Mouse (Mus musculus): ENCODE measurements around the gene Vkorc1l1. TPM values are rescaled to one million over a fixed set of nuclear protein-coding genes. Genes with fewer than 3 reads are reported as not detected.
"Not testable (repeated sequence)": the region's sequence is repeated elsewhere in the genome, so short reads cannot be mapped to it uniquely, and the experiment has no call there.

Vkorc1l1 gene
- polyA plus RNA-seq, 1 experiment from 2014 or later = 20.7 TPM

DNA sequence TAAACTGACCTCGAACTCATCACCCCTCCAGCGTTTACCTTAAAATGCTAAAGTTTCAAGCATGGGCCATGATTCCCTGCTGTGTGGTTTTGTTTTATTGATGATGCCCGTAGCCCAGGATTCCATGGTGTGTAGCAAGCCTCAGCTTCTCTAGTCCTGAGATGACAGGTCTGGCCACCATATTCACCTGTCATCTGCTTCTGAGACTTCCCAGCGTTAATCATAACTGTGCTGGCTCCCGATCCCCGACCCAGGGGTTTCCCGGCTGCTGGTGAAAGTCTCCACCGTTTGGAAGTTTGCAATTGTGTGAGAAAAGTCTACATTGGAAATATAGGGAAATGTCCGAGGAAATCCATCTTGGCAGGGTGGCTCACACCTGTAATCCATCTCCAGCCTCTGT is 32.6 kb upstream of the Vkorc1l1 start:
- Histone ChIP-seq H3K9ac (ENCODE audit: low read depth, low read length) (peak overlapping the region; percentile 74), H3K27ac (peak overlapping the region; percentile 95), H3K27me3 (ENCODE audit: insufficient read depth, low read length) (no peaks in the 10 kb centered on the region), H3K4me2 (ENCODE audit: low read length) (peak overlapping the region; percentile 94), H3K4me3 (replicated peaks; ENCODE audit: low read depth, low read length) (peak overlapping the region; percentile 63; the same call in 1 of the 2 replicates), H3K9me3 (replicated peaks; ENCODE audit: low read length) (no peaks in the 10 kb centered on the region), H3K36me3 (ENCODE audit: insufficient read depth, low read length) (no peaks in the 10 kb centered on the region), H3K4me1 (replicated peaks; ENCODE audit: insufficient read depth, low read length) (no peaks in the 10 kb centered on the region)
- ATAC-seq (replicated peaks; ENCODE audit: low FRiP score, low read depth) = no peak
- WGBS = 71% methylated on average over 9 of the region's 9 CpGs
- TF ChIP-seq CTCF (IDR thresholded peaks at IDR 0.05; ENCODE audit: low read depth) = no peak
- no peak for DNase-seq (ENCODE audit: low spot score)

DNA sequence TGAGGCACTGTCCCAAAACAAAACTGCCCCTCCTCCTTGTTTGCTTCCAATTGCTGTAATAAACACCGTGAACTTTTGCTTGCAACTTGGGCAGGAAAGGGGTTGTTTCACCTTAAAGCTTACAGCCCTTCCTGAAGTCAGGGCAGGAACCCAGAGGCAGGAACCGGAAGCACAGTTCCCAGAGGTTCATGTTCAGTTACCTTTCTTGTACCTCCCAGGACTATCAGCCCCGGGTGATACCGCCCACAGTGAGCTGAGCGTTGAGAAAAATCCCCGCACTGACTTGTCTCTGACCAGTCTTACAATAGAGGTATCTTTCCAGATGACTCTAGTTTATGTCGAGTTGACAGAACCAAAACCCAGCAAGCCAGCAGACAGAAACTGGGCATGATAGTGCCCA is 32.2 kb upstream of the Vkorc1l1 start:
- no peak for TF ChIP-seq CTCF (IDR thresholded peaks at IDR 0.05; ENCODE audit: low read depth)
- H3K9ac ChIP-seq (ENCODE audit: low read depth, low read length) = no peak overlapping the region

DNA sequence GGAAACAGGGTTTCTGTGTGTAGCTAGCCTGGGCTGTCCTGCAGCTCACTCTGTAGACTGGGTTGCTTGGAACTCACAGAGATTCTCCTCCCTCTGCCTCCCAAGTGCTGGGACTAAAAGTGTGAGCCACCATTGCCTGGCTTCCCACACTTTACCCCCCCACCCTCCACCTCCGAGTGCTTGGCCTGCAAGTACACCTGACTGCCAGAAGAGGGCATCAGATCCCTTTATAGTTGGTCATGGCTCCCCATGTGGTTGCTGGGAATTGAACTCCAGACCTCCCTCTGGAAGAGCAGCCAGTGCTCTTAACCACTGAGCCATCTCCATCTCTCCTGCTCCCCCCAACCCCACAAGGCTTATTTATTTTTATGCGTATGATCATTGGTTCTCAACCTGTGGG is 27.7 kb upstream of the Vkorc1l1 start:
- no peak overlapping the region for H3K27ac ChIP-seq
- DNase-seq (ENCODE audit: low spot score) (no peak), ATAC-seq (replicated peaks; ENCODE audit: low FRiP score, low read depth) (no peak)
- no peaks in the 10 kb centered on the region for H3K4me1 ChIP-seq (replicated peaks; ENCODE audit: insufficient read depth, low read length)
- no peaks in the 10 kb centered on the region for H3K36me3 ChIP-seq (ENCODE audit: insufficient read depth, low read length)
- 36% methylated on average over 2 of the region's 2 CpGs for WGBS
- no peaks in the 10 kb centered on the region for H3K9me3 ChIP-seq (replicated peaks; ENCODE audit: low read length)
- TF ChIP-seq CTCF (IDR thresholded peaks at IDR 0.05; ENCODE audit: low read depth) = peak; percentile 71
- H3K27me3 ChIP-seq (ENCODE audit: insufficient read depth, low read length) = no peaks in the 10 kb centered on the region
- no peak overlapping the region for H3K9ac ChIP-seq (ENCODE audit: low read depth, low read length)
- no peak overlapping the region for H3K4me3 ChIP-seq (replicated peaks; ENCODE audit: low read depth, low read length)
- H3K4me2 ChIP-seq (ENCODE audit: low read length) = no peak overlapping the region

More for the DNA sequence above, 32.2 kb upstream of the Vkorc1l1 start:
- no peak overlapping the region for H3K27ac ChIP-seq
- no peak for ATAC-seq (replicated peaks; ENCODE audit: low FRiP score, low read depth)
- DNase-seq (ENCODE audit: low spot score) = no peak
- 73% methylated on average over 7 of the region's 7 CpGs for WGBS
- no peak overlapping the region for H3K4me2 ChIP-seq (ENCODE audit: low read length)
- no peaks in the 10 kb centered on the region for H3K4me1 ChIP-seq (replicated peaks; ENCODE audit: insufficient read depth, low read length)
- H3K27me3 ChIP-seq (ENCODE audit: insufficient read depth, low read length) = no peaks in the 10 kb centered on the region
- H3K36me3 ChIP-seq (ENCODE audit: insufficient read depth, low read length) = no peaks in the 10 kb centered on the region
- no peaks in the 10 kb centered on the region for H3K9me3 ChIP-seq (replicated peaks; ENCODE audit: low read length)
- no peak overlapping the region for H3K4me3 ChIP-seq (replicated peaks; ENCODE audit: low read depth, low read length)

DNA sequence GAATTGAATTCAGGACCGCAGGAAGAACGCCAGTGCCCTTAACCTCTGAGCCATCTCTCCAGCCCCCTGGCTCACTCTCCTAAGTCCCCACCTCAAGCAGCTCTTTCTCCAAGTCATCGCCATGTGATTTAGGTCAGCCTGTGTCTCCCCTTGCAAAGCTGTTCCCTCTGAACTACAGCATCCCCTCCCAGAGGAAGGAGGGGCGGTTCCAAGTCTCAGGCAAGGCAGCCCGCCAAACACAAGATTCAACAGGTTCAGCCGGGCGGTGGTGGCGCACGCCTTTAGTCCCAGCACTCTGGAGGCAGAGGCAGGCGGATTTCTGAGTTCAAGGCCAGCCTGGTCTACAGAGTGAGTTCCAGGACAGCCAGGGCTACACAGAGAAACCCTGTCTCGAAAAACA is 26.3 kb upstream of the Vkorc1l1 start:
- H3K9ac ChIP-seq (ENCODE audit: low read depth, low read length); H3K27me3 ChIP-seq (ENCODE audit: insufficient read depth, low read length); H3K4me2 ChIP-seq (ENCODE audit: low read length); H3K27ac ChIP-seq; H3K4me3 ChIP-seq (replicated peaks; ENCODE audit: low read depth, low read length); H3K4me1 ChIP-seq (replicated peaks; ENCODE audit: insufficient read depth, low read length); ATAC-seq (replicated peaks; ENCODE audit: low FRiP score, low read depth); H3K36me3 ChIP-seq (ENCODE audit: insufficient read depth, low read length); DNase-seq (ENCODE audit: low spot score); H3K9me3 ChIP-seq (replicated peaks; ENCODE audit: low read length): not testable (repeated sequence)
- 84% methylated on average over 11 of the region's 11 CpGs for WGBS

DNA sequence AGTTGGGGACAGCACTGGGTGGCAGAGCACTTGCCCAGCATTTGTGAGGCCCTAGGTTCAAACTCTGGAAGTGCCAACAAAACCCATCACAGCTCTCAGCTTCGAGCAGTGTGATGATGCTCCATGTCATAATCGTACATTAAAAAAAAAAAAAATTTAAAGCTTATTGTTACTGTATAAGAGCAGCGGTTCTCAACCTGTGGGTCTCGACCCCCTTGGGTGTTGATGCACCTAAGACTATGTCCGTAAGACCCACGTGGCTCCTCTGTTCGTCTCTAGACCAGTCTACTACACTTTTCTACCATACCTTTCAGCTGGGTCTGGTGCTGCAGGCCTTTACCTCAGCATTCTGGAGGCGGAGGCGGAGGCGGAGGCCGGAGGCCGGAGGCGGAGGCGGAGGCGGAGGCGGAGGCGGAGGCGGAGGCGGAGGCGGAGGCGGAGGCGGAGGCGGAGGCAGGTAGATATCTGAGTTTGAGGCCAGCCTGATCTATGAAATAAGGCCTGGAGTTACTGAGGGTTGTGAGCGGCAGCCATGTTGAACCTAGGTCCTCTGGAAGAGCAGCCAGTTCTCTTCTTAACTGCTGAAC is 23.6 kb upstream of the Vkorc1l1 start:
- H3K4me1 ChIP-seq (replicated peaks; ENCODE audit: insufficient read depth, low read length) = no peaks in the 10 kb centered on the region
- TF ChIP-seq CTCF (IDR thresholded peaks at IDR 0.05; ENCODE audit: low read depth) = no peak
- H3K4me3 ChIP-seq (replicated peaks; ENCODE audit: low read depth, low read length) = no peak overlapping the region
- ATAC-seq (replicated peaks; ENCODE audit: low FRiP score, low read depth) (no peak), DNase-seq (ENCODE audit: low spot score) (no peak)
- H3K36me3 ChIP-seq (ENCODE audit: insufficient read depth, low read length) = no peaks in the 10 kb centered on the region
- H3K9ac ChIP-seq (ENCODE audit: low read depth, low read length) = no peak overlapping the region
- WGBS = 93% methylated on average over 24 of the region's 24 CpGs
- H3K27me3 ChIP-seq (ENCODE audit: insufficient read depth, low read length) = no peaks in the 10 kb centered on the region
- no peaks in the 10 kb centered on the region for H3K9me3 ChIP-seq (replicated peaks; ENCODE audit: low read length)
- no peak overlapping the region for H3K27ac ChIP-seq
- H3K4me2 ChIP-seq (ENCODE audit: low read length) = no peak overlapping the region

DNA sequence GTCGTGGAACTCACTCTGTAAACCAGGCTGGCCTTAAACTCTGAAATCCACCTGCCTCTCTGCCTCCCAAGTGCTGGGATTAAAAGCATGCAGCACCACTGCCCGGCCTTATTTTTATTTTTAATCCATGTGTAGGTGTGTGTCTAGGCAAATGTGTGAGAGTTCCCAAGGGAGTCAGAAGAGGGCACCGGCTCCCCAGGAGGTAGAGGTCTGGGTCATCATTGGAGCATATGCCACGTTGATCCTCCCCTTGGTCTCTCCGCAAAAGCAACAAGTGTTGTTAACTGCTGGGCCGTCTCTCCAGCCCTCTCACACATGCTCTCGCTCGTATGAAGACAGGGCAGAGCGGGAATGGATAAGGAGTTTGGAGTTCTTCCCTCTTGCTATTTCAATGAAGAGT is 23.0 kb upstream of the Vkorc1l1 start:
- Histone ChIP-seq H3K9me3 (replicated peaks; ENCODE audit: low read length) (no peaks in the 10 kb centered on the region), H3K27ac (no peak overlapping the region), H3K36me3 (ENCODE audit: insufficient read depth, low read length) (no peaks in the 10 kb centered on the region), H3K4me2 (ENCODE audit: low read length) (no peak overlapping the region), H3K9ac (ENCODE audit: low read depth, low read length) (no peak overlapping the region), H3K27me3 (ENCODE audit: insufficient read depth, low read length) (no peaks in the 10 kb centered on the region), H3K4me1 (replicated peaks; ENCODE audit: insufficient read depth, low read length) (no peaks in the 10 kb centered on the region), H3K4me3 (replicated peaks; ENCODE audit: low read depth, low read length) (no peak overlapping the region)
- TF ChIP-seq CTCF (IDR thresholded peaks at IDR 0.05; ENCODE audit: low read depth) = no peak
- 79% methylated on average over 9 of the region's 9 CpGs for WGBS
- DNase-seq (ENCODE audit: low spot score) (no peak), ATAC-seq (replicated peaks; ENCODE audit: low FRiP score, low read depth) (no peak)

DNA sequence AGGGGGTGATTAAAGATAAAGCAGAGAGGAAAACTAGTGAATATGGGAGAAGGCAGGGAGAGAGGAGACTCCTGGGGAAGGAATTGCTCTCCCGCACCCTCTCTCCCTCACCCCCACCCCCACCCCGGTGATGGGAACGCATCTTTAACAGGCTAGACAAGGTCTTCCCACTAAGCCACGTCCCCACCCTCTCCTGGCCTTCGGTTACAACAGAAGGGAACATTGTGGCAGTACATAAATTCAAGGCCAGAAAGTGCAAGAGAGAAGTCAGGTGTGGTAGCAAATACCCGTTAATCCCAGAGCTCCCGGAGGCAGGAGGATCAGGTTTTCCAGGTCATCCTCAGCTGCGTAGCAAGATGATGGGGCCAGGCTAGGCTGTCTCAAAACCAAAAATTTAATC is 22.4 kb upstream of the Vkorc1l1 start:
- ATAC-seq (replicated peaks; ENCODE audit: low FRiP score, low read depth) (no peak), DNase-seq (ENCODE audit: low spot score) (no peak)
- no peak overlapping the region for H3K27ac ChIP-seq
- H3K9me3 ChIP-seq (replicated peaks; ENCODE audit: low read length) = no peaks in the 10 kb centered on the region
- TF ChIP-seq CTCF (IDR thresholded peaks at IDR 0.05; ENCODE audit: low read depth) = no peak
- WGBS = 52% methylated on average over 8 of the region's 8 CpGs
- H3K9ac ChIP-seq (ENCODE audit: low read depth, low read length) = no peak overlapping the region
- H3K4me1 ChIP-seq (replicated peaks; ENCODE audit: insufficient read depth, low read length) = no peaks in the 10 kb centered on the region
- H3K36me3 ChIP-seq (ENCODE audit: insufficient read depth, low read length) = no peaks in the 10 kb centered on the region
- no peak overlapping the region for H3K4me3 ChIP-seq (replicated peaks; ENCODE audit: low read depth, low read length)
- no peak overlapping the region for H3K4me2 ChIP-seq (ENCODE audit: low read length)
- H3K27me3 ChIP-seq (ENCODE audit: insufficient read depth, low read length) = no peaks in the 10 kb centered on the region

Data from kidney, postnatal 0 days (tissue).